Mouse (Mus musculus) embryonic facial prominence, embryonic 11.5 days (tissue): ENCODE measurements around the gene Cyfip2. TPM values are rescaled to one million over a fixed set of nuclear protein-coding genes. Genes with fewer than 3 reads are reported as not detected.
A peak's percentile ranks its signal among the peaks of the same experiment; 100 is the strongest.

Source experiments
- ATAC-seq: fragments of 200-750 bp; cut with Nextera tagmentation; replicated peaks from 2 replicates; pipeline ENCODE4 v1.8.0; 2017; ENCODE audit warnings: low read depth; ENCODE audit not compliant: insufficient number of reproducible peaks, low FRiP score, low TSS enrichment
- DNase-seq: peaks from one replicate; pipeline ENCODE4 v3.0.0-alpha.2; 2015; ENCODE audit warnings: low spot score
- H3K27ac ChIP-seq: fragments of 300-500 bp; sonication (generic); replicated peaks from 2 replicates; pipeline ENCODE4 v1.5.1; 2014; ENCODE audit warnings: mild to moderate bottlenecking, low read depth, low read length, control low read depth
- H3K27me3 ChIP-seq: fragments of 300-500 bp; sonication (generic); 2 replicates; pipeline ENCODE4 v1.6.1; 2014; ENCODE audit warnings: mild to moderate bottlenecking, low read length, moderate library complexity, mixed read lengths; ENCODE audit not compliant: control insufficient read depth, insufficient read depth
- H3K36me3 ChIP-seq: fragments of 300-500 bp; sonication (generic); replicated peaks from 2 replicates; pipeline ENCODE4 v1.6.1; 2014; ENCODE audit warnings: low read depth, mild to moderate bottlenecking, low read length, moderate library complexity, mixed read lengths; ENCODE audit not compliant: control insufficient read depth, insufficient read depth
- H3K4me1 ChIP-seq: fragments of 300-500 bp; sonication (generic); 2 replicates; pipeline ENCODE4 v1.6.1; 2014; ENCODE audit warnings: low read length, mixed read lengths; ENCODE audit not compliant: control insufficient read depth, insufficient read depth
- H3K4me2 ChIP-seq: fragments of 300-500 bp; sonication (generic); 2 replicates; pipeline ENCODE4 v1.6.1; 2014; ENCODE audit warnings: low read depth, mild to moderate bottlenecking, control low read depth, low read length, moderate library complexity
- H3K4me3 ChIP-seq: fragments of 300-500 bp; sonication (generic); 2 replicates; pipeline ENCODE4 v1.5.1; 2014; ENCODE audit warnings: low read depth, low read length, control low read depth
- H3K9ac ChIP-seq: fragments of 300-500 bp; sonication (generic); replicated peaks from 2 replicates; pipeline ENCODE4 v1.6.1; 2014; ENCODE audit warnings: mild to moderate bottlenecking, control low read depth, low read length
- H3K9me3 ChIP-seq: fragments of 300-500 bp; sonication (generic); replicated peaks from 2 replicates; pipeline ENCODE4 v1.6.1; 2016; ENCODE audit warnings: mild to moderate bottlenecking, low read length, inconsistent platforms, mixed read lengths; ENCODE audit not compliant: control insufficient read depth
- WGBS: fragments of 180-500 bp; shearing (Covaris S2); extraction: QIAGEN DNeasy Blood & Tissue Kit; methylation state at CpG from one replicate; pipeline ENCODE4 v1.1.7; 2014; 5-methylcytosine and 5-hydroxymethylcytosine counted together
- polyA plus RNA-seq: library from polyadenylated mRNA; unstranded; fragments of >200 nt; fragmentation: Nextera tagmentation; extraction: Ambion mirVana; gene quantifications from 2 replicates; pipeline ENCODE4 v1.2.1, GENCODE M21; 2014

The Cyfip2 gene
- polyA plus RNA-seq, 1 experiment from 2014 or later = 16.8 TPM

GRCm38 (mm10) chr11:46220211-46220610 is 92.4 kb downstream of the Cyfip2 start:
- Histone ChIP-seq H3K9me3 (no peaks in the 10 kb centered on the region), H3K9ac (no peak overlapping the region), H3K27me3 (no peaks in the 10 kb centered on the region), H3K4me2 (no peak overlapping the region), H3K36me3 (no peaks in the 10 kb centered on the region), H3K4me1 (no peaks in the 10 kb centered on the region), H3K4me3 (no peak overlapping the region), H3K27ac (no peak overlapping the region)
- DNase-seq (no peak), ATAC-seq (no peak)
- WGBS = 88% methylated on average over 2 of the region's 2 CpGs

DNA sequence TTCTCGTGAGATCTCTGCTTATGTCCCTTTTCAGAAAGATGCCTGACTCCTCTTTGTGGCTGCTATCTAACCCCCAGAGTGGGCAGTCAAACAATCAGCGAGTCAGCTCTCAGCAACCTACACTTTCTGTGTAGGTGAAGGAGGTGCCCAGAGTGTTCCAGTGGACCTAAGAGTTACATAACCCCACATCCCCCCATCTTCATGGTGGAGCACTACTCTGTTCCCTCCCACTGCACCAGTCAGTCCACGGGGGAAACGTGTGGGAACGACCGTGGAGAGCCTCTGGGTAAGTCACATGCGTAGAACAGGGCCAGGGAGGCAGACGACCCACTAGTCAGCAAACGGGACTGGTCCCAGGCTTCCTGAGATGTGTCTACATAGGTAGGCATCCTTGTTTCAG is 93.3 kb downstream of the Cyfip2 start:
- no peaks in the 10 kb centered on the region for H3K27me3 ChIP-seq
- no peaks in the 10 kb centered on the region for H3K9me3 ChIP-seq
- no peak for ATAC-seq

GRCm38 (mm10) chr11:46218584-46218983 is 94.1 kb downstream of the Cyfip2 start:
- 22% methylated on average over 5 of the region's 5 CpGs for WGBS
- Histone ChIP-seq H3K9me3 (no peaks in the 10 kb centered on the region), H3K36me3 (no peaks in the 10 kb centered on the region), H3K27me3 (no peaks in the 10 kb centered on the region), H3K9ac (no peak overlapping the region), H3K4me2 (no peak overlapping the region), H3K27ac (no peak overlapping the region), H3K4me3 (no peak overlapping the region), H3K4me1 (no peaks in the 10 kb centered on the region; the same call in 1 of the 2 replicates)
- DNase-seq (no peak), ATAC-seq (peak; percentile 36; the same call in 1 of the 2 replicates)

More for the DNA sequence above, 93.3 kb downstream of the Cyfip2 start:
- Histone ChIP-seq H3K36me3 (no peaks in the 10 kb centered on the region), H3K4me2 (no peak overlapping the region), H3K27ac (no peak overlapping the region), H3K4me3 (no peak overlapping the region), H3K4me1 (no peaks in the 10 kb centered on the region; the same call in 1 of the 2 replicates), H3K9ac (no peak overlapping the region)
- no peak for DNase-seq
- WGBS = 76% methylated on average over 9 of the region's 9 CpGs

DNA sequence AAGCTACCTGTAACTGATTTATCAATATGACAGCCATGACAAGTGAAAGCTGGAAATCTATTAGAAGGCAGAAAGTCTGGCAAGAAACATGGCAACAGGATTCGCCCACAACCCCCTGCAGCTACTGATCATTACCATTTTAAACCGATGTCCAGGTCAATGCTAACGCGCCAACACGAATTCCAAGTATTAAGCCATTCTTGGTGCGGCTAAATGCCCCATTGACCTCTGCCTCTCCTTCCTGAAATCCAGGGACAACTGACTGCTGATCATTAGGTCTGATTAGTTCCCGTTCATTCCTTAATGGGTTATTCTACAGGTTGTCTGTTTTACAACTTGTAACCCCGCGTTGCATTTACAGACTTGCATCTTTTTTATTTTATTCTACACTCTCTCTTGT is 95.0 kb downstream of the Cyfip2 start:
- Histone ChIP-seq H3K4me1 (no peaks in the 10 kb centered on the region; the same call in 1 of the 2 replicates), H3K9me3 (no peaks in the 10 kb centered on the region), H3K4me3 (no peak overlapping the region), H3K9ac (no peak overlapping the region), H3K4me2 (no peak overlapping the region), H3K27me3 (no peaks in the 10 kb centered on the region), H3K36me3 (no peaks in the 10 kb centered on the region), H3K27ac (no peak overlapping the region)
- no peak for ATAC-seq
- WGBS = 75% methylated on average over 9 of the region's 9 CpGs
- DNase-seq = no peak

DNA sequence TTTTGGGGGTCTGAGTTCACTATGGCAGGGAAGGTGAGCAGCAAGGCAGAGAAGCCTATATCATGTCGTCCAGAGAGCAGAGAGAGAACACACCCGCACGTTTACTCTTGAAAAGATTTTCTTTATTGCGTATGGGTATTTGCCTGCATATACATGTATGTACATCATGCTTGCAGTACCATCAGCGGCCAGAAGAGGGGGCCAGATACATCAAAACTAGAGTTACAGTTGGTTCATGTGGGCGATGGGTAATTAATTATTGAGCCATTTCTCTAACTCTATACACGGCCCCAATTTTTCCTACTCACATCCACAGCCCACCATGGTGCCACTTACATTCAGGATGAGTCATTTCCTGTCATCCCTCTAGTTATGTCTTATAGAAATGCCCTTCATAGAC is 96.0 kb downstream of the Cyfip2 start:
- H3K4me2 ChIP-seq = no peak overlapping the region
- no peak for ATAC-seq
- H3K4me3 ChIP-seq = no peak overlapping the region
- DNase-seq = peak; percentile 42
- 69% methylated on average over 7 of the region's 7 CpGs for WGBS
- no peaks in the 10 kb centered on the region for H3K36me3 ChIP-seq
- no peak overlapping the region for H3K27ac ChIP-seq
- no peak overlapping the region for H3K9ac ChIP-seq
- H3K9me3 ChIP-seq = no peaks in the 10 kb centered on the region
- H3K4me1 ChIP-seq = no peaks in the 10 kb centered on the region; the same call in 1 of the 2 replicates
- H3K27me3 ChIP-seq = no peaks in the 10 kb centered on the region

DNA sequence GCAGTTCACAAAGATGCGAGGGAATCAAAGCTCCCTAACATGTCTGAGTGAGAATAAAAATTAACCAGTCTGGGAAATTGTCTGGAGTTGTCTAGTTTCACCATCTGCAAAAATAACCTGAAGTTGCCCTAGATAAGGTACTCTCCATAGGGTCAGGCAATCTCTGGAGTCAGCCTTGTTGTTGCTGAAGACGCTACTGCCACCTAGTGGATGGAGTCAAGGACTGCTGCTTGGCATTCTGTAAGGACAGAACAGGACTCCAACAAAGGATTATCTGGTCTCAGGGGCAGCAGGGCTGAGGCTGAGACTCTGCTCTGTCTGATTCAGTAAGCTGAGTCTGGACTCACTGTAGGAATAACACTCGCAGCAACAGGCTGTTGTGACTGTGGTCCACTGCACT is 97.3 kb downstream of the Cyfip2 start:
- 22% methylated on average over 3 of the region's 3 CpGs for WGBS
- H3K4me3 ChIP-seq = no peak overlapping the region
- no peaks in the 10 kb centered on the region; the same call in 1 of the 2 replicates for H3K4me1 ChIP-seq
- no peaks in the 10 kb centered on the region for H3K27me3 ChIP-seq
- H3K9me3 ChIP-seq = no peaks in the 10 kb centered on the region
- no peak overlapping the region for H3K4me2 ChIP-seq
- no peaks in the 10 kb centered on the region for H3K36me3 ChIP-seq
- ATAC-seq = peak; percentile 49; the same call in 1 of the 2 replicates
- H3K27ac ChIP-seq = no peak overlapping the region
- no peak overlapping the region for H3K9ac ChIP-seq
- DNase-seq = peak; percentile 95

GRCm38 (mm10) chr11:46214368-46215230 is 98.1 kb downstream of the Cyfip2 start:
- Histone ChIP-seq H3K4me1 (no peaks in the 10 kb centered on the region; the same call in 1 of the 2 replicates), H3K27ac (peak overlapping the region; percentile 30; the same call in 1 of the 2 replicates), H3K9ac (no peak overlapping the region), H3K4me2 (no peak overlapping the region), H3K4me3 (no peak overlapping the region), H3K36me3 (no peaks in the 10 kb centered on the region), H3K9me3 (no peaks in the 10 kb centered on the region), H3K27me3 (no peaks in the 10 kb centered on the region)
- no peak for DNase-seq
- 60% methylated on average over 14 of the region's 14 CpGs for WGBS
- ATAC-seq = no peak

GRCm38 (mm10) chr11:46213844-46214243 is 98.8 kb downstream of the Cyfip2 start:
- 56% methylated on average over 5 of the region's 5 CpGs for whole genome bisulfite sequencing
- no peaks in the 10 kb centered on the region; the same call in 1 of the 2 replicates for H3K4me1 ChIP-seq
- no peaks in the 10 kb centered on the region for H3K27me3 ChIP-seq
- no peak overlapping the region for H3K4me3 ChIP-seq
- H3K4me2 ChIP-seq = no peak overlapping the region
- no peaks in the 10 kb centered on the region for H3K9me3 ChIP-seq
- peak overlapping the region; percentile 30; the same call in 1 of the 2 replicates for H3K27ac ChIP-seq
- peak; percentile 69 for DNase-seq
- H3K9ac ChIP-seq = 0 out of 2 replicates have a peak overlapping the region, but pooled peaks have one; percentile 4
- H3K36me3 ChIP-seq = no peaks in the 10 kb centered on the region
- no peak for ATAC-seq
